Mouse (Mus musculus) myocyte (in vitro differentiated cells): ENCODE data around the gene Clpx. TPM values are rescaled to one million over a fixed set of nuclear protein-coding genes. Genes with fewer than 3 reads are reported as not detected.
"Not testable (repeated sequence)": the region's sequence is repeated elsewhere in the genome, so short reads cannot be mapped to it uniquely, and the experiment has no call there.

ENCODE experiments used
- H3K27me3 ChIP-seq: one replicate; pipeline ENCODE4 v1.6.1; 2011; ENCODE audit not compliant: control insufficient read depth, insufficient read depth, insufficient read length
- H3K36me3 ChIP-seq: one replicate; pipeline ENCODE4 v1.6.1; 2011; ENCODE audit not compliant: control insufficient read depth, insufficient read depth
- H3K4me2 ChIP-seq: one replicate; pipeline ENCODE4 v1.6.1; 2011; ENCODE audit warnings: low read depth, control low read depth
- H3K4me3 ChIP-seq: one replicate; pipeline ENCODE4 v1.5.1; 2011; ENCODE audit warnings: mild to moderate bottlenecking, control low read depth, moderate library complexity
- H3K79me2 ChIP-seq: one replicate; pipeline ENCODE4 v1.6.1; 2011; ENCODE audit not compliant: control insufficient read depth, insufficient read depth
- H3ac ChIP-seq: one replicate; pipeline ENCODE4 v1.6.1; 2011; ENCODE audit not compliant: control insufficient read depth, insufficient read length
- CEBPB ChIP-seq: IDR thresholded peaks from 2 replicates; pipeline ENCODE4 v1.6.1; 2011; ENCODE audit warnings: mild to moderate bottlenecking, moderate library complexity; ENCODE audit not compliant: poor library complexity, insufficient read depth, severe bottlenecking
- E2F4 ChIP-seq: IDR thresholded peaks from one replicate; pipeline ENCODE4 v1.6.1; 2011; ENCODE audit warnings: mild to moderate bottlenecking, control low read depth, moderate library complexity; ENCODE audit not compliant: insufficient read depth
- MAX ChIP-seq: IDR thresholded peaks from one replicate; pipeline ENCODE4 v1.6.1; 2011; ENCODE audit warnings: low read depth, mild to moderate bottlenecking, control low read depth
- MYOD1 ChIP-seq, 3 experiments: IDR thresholded peaks; one replicate each; pipeline ENCODE4 v1.6.1; 2011; ENCODE audit warnings: control low read depth in 2 of 3, low read depth in 2 of 3, mild to moderate bottlenecking in 2 of 3, moderate library complexity in 1 of 3; ENCODE audit not compliant: insufficient read length in 2 of 3, control insufficient read depth in 1 of 3
- MYOG ChIP-seq, 3 experiments: IDR thresholded peaks; one replicate each; pipeline ENCODE4 v1.6.1; 2011; ENCODE audit warnings: control low read depth in 2 of 3, low read depth in 2 of 3, mild to moderate bottlenecking in 2 of 3; ENCODE audit not compliant: insufficient read length in 2 of 3, control insufficient read depth in 1 of 3, insufficient read depth in 1 of 3
- POLR2A ChIP-seq: IDR thresholded peaks from one replicate; pipeline ENCODE4 v1.6.1; 2011; ENCODE audit warnings: low read depth, mild to moderate bottlenecking, control low read depth, moderate library complexity; ENCODE audit not compliant: insufficient read length
- POLR2AphosphoS2 ChIP-seq: IDR thresholded peaks from one replicate; pipeline ENCODE4 v1.6.1; 2011; ENCODE audit warnings: low read depth, control low read depth; ENCODE audit not compliant: insufficient read length
- REST ChIP-seq: IDR thresholded peaks from one replicate; pipeline ENCODE4 v1.6.1; 2011; ENCODE audit warnings: mild to moderate bottlenecking, control low read depth, moderate library complexity; ENCODE audit not compliant: insufficient read depth, insufficient read length
- SRF ChIP-seq: IDR thresholded peaks from one replicate; pipeline ENCODE4 v1.6.1; 2011; ENCODE audit warnings: low read depth; ENCODE audit not compliant: control insufficient read depth, insufficient read length
- TCF12 ChIP-seq: IDR thresholded peaks from one replicate; pipeline ENCODE4 v1.6.1; 2011; ENCODE audit warnings: mild to moderate bottlenecking, control low read depth; ENCODE audit not compliant: poor library complexity, insufficient read depth, severe bottlenecking
- TCF3 ChIP-seq: IDR thresholded peaks from one replicate; pipeline ENCODE4 v1.6.1; 2011; ENCODE audit warnings: low read depth, control low read depth; ENCODE audit not compliant: insufficient read length
- USF1 ChIP-seq: IDR thresholded peaks from one replicate; pipeline ENCODE4 v1.6.1; 2011; ENCODE audit warnings: low read depth, mild to moderate bottlenecking, control low read depth, moderate library complexity
- polyA plus RNA-seq: library from polyadenylated mRNA; unstranded; fragments of >200 nt; fragmentation: generic; extraction: Trizol; gene quantifications from one replicate; pipeline ENCODE4 v1.2.1, GENCODE M21; 2012; ENCODE audit warnings: missing spikeins

Gene Clpx
- polyA plus RNA-seq, 1 experiment = 13.0 TPM

DNA sequence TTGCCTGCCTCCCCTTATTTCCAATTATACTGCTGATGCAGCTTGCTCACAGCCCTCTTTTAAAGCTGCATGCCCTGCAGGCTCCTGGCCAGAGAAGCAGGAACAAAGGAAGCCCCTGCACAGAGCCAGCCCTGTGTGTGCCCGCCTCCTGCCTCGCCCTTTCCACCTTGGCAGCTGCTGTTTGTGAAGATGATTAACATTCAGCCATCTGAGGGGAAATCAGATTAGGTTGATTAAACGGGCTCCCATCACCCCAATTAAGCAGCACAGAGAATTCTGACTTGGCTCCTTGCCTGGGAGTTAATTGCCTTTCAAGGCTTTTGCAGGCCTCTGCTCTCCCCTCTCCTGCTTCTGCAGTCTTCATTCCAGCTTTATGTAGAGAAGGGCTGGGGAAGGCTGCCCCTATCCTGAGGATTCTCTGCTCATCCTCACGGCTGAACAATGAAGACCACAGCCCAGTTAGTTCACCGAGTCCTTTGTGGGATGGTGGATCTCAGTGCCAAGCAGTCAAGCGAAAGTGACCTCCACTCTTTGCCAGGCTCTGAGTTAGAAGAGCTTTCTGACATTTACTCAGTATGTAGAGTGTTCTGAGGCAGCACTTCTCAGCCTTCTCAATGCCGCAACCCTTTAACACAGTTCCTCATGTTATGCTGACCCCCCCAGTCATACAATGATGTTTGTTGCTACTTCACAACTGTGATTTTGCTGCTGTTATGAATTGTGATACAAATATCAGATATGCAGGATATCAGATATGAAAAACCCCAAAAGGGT, 26.1 kb upstream of the Clpx start:
- H3ac ChIP-seq = no peak overlapping the region
- no peak overlapping the region for H3K4me2 ChIP-seq
- H3K36me3 ChIP-seq = no peaks in the 10 kb centered on the region
- no peak overlapping the region for H3K4me3 ChIP-seq
- no peaks in the 10 kb centered on the region for H3K79me2 ChIP-seq
- no peaks in the 10 kb centered on the region for H3K27me3 ChIP-seq
- TF ChIP-seq TCF12 (no peak), TCF3 (no peak), POLR2A (no peak), USF1 (no peak), SRF (no peak), MAX (no peak), REST (no peak), POLR2AphosphoS2 (no peak)

DNA sequence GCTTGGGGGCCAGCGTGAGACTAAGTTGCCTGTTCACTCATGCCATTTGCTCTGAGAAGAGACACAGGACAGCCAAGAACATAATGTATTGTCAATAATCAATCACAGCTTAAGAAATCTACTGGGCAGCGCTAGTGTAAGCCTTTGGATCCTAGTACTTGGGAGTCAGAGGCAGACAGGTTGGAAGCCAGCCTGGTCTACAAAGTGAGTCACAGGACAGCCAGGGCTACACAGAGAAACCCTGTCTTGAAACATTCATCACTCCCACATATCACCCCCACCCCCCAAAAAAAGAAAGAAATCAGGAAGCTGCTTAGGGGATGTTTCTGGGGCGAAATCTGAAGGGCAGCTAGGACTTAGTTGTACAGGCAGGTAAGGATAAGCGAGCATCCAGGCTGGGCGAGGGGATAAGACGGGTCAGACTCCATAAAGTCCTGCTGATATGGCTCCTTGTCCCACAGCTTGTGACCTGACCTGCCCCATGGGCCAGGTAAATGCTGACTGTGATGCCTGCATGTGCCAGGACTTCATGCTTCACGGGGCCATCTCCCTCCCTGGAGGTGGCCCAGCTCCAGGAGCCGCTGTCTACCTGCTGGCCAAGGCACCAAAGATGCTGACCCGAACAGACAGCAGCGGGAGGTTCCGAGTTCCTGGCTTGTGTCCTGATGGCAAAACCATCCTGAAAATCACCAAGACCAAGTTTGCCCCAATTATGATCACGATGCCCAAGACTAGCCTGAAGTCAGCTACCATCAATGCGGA, 20.8 kb upstream of the Clpx start:
- TF ChIP-seq TCF3 = no peak
- TF ChIP-seq POLR2A = no peak
- TF ChIP-seq MYOG (IDR thresholded peaks at IDR 0.05; ENCODE audit: control insufficient read depth in 1 of 3, insufficient read depth in 1 of 3, insufficient read length in 2 of 3, low read depth in 2 of 3) = no peak
- TF ChIP-seq USF1 = no peak
- no peak for TF ChIP-seq SRF
- TF ChIP-seq POLR2AphosphoS2 = no peak
- Histone ChIP-seq H3K79me2 (no peaks in the 10 kb centered on the region), H3ac (no peak overlapping the region), H3K27me3 (no peaks in the 10 kb centered on the region), H3K36me3 (no peaks in the 10 kb centered on the region), H3K4me3 (no peak overlapping the region), H3K4me2 (no peak overlapping the region)

DNA sequence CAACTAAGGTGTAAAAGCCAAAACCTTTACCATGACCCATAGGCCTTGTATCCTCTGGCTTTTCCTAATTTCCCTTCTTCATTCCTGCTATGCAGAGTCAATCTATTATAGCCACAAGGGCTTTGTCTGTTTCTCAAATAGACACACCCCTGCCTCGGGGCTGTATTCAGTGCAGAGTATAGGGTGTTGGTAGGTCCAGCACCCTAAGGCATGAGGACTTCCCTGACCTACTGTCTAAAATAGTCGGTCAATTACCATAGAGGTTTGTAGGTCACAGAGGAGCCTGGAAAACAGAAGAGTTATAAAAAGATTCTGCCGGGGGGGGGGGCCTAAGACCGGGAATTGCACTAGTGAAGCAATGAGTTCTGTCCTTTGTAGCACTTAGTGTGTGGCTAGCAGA, 20.2 kb upstream of the Clpx start:
- Histone ChIP-seq H3K27me3 (no peaks in the 10 kb centered on the region), H3K36me3 (no peaks in the 10 kb centered on the region), H3K4me2 (no peak overlapping the region), H3K4me3 (no peak overlapping the region), H3K79me2 (no peaks in the 10 kb centered on the region), H3ac (no peak overlapping the region)
- TF ChIP-seq E2F4 (no peak), POLR2A (no peak), MYOG (IDR thresholded peaks at IDR 0.05; ENCODE audit: control insufficient read depth in 1 of 3, insufficient read depth in 1 of 3, insufficient read length in 2 of 3, low read depth in 2 of 3) (no peak), SRF (no peak), REST (no peak), TCF12 (no peak), CEBPB (no peak), MYOD1 (IDR thresholded peaks at IDR 0.05; ENCODE audit: control insufficient read depth in 1 of 3, insufficient read length in 2 of 3, low read depth in 2 of 3) (no peak), USF1 (no peak), MAX (no peak), TCF3 (no peak)

DNA sequence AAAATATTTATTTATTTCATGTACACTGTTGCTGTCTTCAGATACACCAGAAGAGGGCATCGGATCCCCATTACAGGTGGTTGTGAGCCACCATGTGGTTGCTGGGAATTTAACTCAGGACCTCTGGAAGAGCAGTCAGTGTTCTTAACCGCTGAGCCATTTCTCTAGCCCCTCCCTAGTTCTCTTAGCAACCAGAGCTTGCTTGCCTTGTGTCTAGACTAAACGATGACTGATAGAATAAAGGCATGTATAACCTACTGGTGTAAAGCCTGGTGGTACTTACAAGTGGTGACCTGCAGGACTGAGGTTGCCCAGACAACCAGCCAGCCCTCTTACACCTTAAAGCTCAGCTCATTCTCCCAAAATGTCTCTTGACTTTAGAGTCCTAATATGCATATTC, 19.2 kb upstream of the Clpx start:
- not testable (repeated sequence) for H3K79me2 ChIP-seq, H3K27me3 ChIP-seq, H3K4me3 ChIP-seq, H3K36me3 ChIP-seq, H3ac ChIP-seq, H3K4me2 ChIP-seq

DNA sequence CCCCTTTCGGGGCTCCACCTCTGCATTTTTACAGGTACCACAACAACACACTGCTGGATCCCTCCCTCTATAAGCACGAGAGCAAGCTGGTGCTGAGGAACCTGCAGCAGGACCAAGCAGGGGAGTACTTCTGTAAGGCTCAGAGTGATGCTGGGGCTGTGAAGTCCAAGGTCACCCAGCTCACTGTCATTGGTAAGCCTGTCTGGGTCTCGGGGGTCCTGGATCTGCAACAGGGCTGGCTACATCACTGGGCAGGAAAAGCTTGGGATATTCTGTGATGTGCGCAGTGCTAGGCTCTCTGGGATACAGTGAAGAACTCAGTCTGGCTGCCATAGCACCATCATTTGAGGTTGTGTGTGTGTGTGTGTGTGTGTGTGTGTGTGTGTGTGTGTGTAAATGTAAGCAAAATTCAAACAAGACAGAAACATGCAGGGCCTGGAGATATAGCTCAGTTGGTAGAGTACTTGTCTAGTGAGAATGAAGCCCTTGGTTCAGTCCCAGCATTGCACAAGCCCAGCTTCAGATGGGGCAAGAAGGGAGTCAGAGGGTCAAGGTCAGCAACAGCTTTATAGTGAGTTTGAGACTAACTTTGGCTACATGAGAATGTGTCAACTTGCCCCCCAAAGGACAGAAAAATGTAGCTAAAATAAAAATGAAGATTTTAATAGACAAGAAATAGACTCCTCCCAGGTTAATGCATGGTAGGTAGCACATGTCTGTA, 18.1 kb upstream of the Clpx start:
- H3K36me3 ChIP-seq = no peaks in the 10 kb centered on the region
- no peak overlapping the region for H3K4me2 ChIP-seq
- TF ChIP-seq MAX (no peak), MYOD1 (IDR thresholded peaks at IDR 0.05; ENCODE audit: control insufficient read depth in 1 of 3, insufficient read length in 2 of 3, low read depth in 2 of 3) (no peak), SRF (no peak), POLR2AphosphoS2 (no peak), MYOG (IDR thresholded peaks at IDR 0.05; ENCODE audit: control insufficient read depth in 1 of 3, insufficient read depth in 1 of 3, insufficient read length in 2 of 3, low read depth in 2 of 3) (no peak), POLR2A (no peak), USF1 (no peak), CEBPB (no peak), E2F4 (no peak), TCF3 (no peak), TCF12 (no peak), REST (no peak)
- H3K27me3 ChIP-seq = no peaks in the 10 kb centered on the region
- no peaks in the 10 kb centered on the region for H3K79me2 ChIP-seq
- no peak overlapping the region for H3ac ChIP-seq
- H3K4me3 ChIP-seq = no peak overlapping the region
